Mouse (Mus musculus) liver, postnatal 0 days (tissue): ENCODE results near the gene Spg7.

Experiments
- CTCF ChIP-seq: sonication (generic); IDR thresholded peaks from 2 replicates; pipeline ENCODE4 v1.5.1; 2016; ENCODE audit warnings: antibody characterized with exemption, low read depth
- EP300 ChIP-seq: IDR thresholded peaks from 2 replicates; pipeline ENCODE4 v1.6.1; 2016; ENCODE audit warnings: antibody characterized with exemption, low read depth, mild to moderate bottlenecking

GRCm38 (mm10) chr8:123101244-123101643 lies 38.5 kb downstream of the Spg7 start:
- TF ChIP-seq CTCF (no peak), EP300 (no peak)
